Mouse (Mus musculus) hindbrain, embryonic 15.5 days (tissue): ENCODE data around the gene Ccdc102a. TPM values are rescaled to one million over a fixed set of nuclear protein-coding genes. Genes with fewer than 3 reads are reported as not detected.

ENCODE experiments used
- ATAC-seq: fragments of 200-750 bp; cut with Nextera tagmentation; 2 replicates; pipeline ENCODE4 v1.8.0; 2017; ENCODE audit warnings: low read depth, moderate number of reproducible peaks, moderate TSS enrichment; ENCODE audit not compliant: low FRiP score
- H3K27ac ChIP-seq: fragments of 300-500 bp; sonication (generic); replicated peaks from 2 replicates; pipeline ENCODE4 v1.5.1; 2015; ENCODE audit warnings: mild to moderate bottlenecking, inconsistent platforms
- H3K27me3 ChIP-seq: fragments of 300-500 bp; sonication (generic); 2 replicates; pipeline ENCODE4 v1.6.1; 2015; ENCODE audit warnings: control low read depth, inconsistent platforms
- H3K36me3 ChIP-seq: fragments of 300-500 bp; sonication (generic); 2 replicates; pipeline ENCODE4 v1.6.1; 2015; ENCODE audit warnings: control low read depth, inconsistent platforms
- H3K4me1 ChIP-seq: fragments of 300-500 bp; sonication (generic); replicated peaks from 2 replicates; pipeline ENCODE4 v1.6.1; 2015; ENCODE audit warnings: control low read depth, inconsistent platforms
- H3K4me2 ChIP-seq: fragments of 300-500 bp; sonication (generic); 2 replicates; pipeline ENCODE4 v1.6.1; 2015; ENCODE audit warnings: moderate library complexity, mild to moderate bottlenecking, inconsistent platforms
- H3K4me3 ChIP-seq: fragments of 300-500 bp; sonication (generic); 2 replicates; pipeline ENCODE4 v1.5.1; 2015; ENCODE audit warnings: mild to moderate bottlenecking, inconsistent platforms
- H3K9ac ChIP-seq: fragments of 300-500 bp; sonication (generic); 2 replicates; pipeline ENCODE4 v1.6.1; 2015; ENCODE audit warnings: inconsistent platforms
- H3K9me3 ChIP-seq: fragments of 300-500 bp; sonication (generic); 2 replicates; pipeline ENCODE4 v1.6.1; 2016; ENCODE audit warnings: control low read depth, inconsistent platforms
- WGBS: fragments of 180-500 bp; shearing (Covaris S2); methylation state at CpG from one replicate; pipeline ENCODE4 v1.1.7; 2015; 5-methylcytosine and 5-hydroxymethylcytosine counted together
- polyA plus RNA-seq: library from polyadenylated mRNA; unstranded; fragments of >200 nt; fragmentation: Nextera tagmentation; extraction: Ambion mirVana; gene quantifications from 2 replicates; pipeline ENCODE4 v1.2.1, GENCODE M21; 2015

Ccdc102a gene
- polyA plus RNA-seq, 1 experiment from 2014 or later: 7.6 TPM

GRCm38 (mm10) chr8:94871108-94871894 lies 46.6 kb downstream of the Ccdc102a start:
- peak overlapping the region; percentile 82 for H3K27ac ChIP-seq
- peaks cover 64% of the 10 kb centered on the region for H3K4me1 ChIP-seq
- H3K4me2 ChIP-seq: peak overlapping the region; percentile 73
- H3K27me3 ChIP-seq: peaks cover 13% of the 10 kb centered on the region; the same call in 1 of the 2 replicates
- H3K4me3 ChIP-seq: peak overlapping the region; percentile 68
- WGBS: 7% methylated on average over 7 of the region's 7 CpGs
- H3K9ac ChIP-seq: peak overlapping the region; percentile 73
- peak; percentile 82 for ATAC-seq
- H3K36me3 ChIP-seq: peaks cover 4% of the 10 kb centered on the region
- no peaks in the 10 kb centered on the region for H3K9me3 ChIP-seq

GRCm38 (mm10) chr8:94870474-94871107 lies 47.3 kb downstream of the Ccdc102a start:
- H3K27me3 ChIP-seq: peaks cover 13% of the 10 kb centered on the region; the same call in 1 of the 2 replicates
- H3K36me3 ChIP-seq: peaks cover 11% of the 10 kb centered on the region
- H3K4me3 ChIP-seq: peak overlapping the region; percentile 68
- peak overlapping the region; percentile 82 for H3K27ac ChIP-seq
- H3K9ac ChIP-seq: peak overlapping the region; percentile 73
- ATAC-seq: peak; percentile 63
- H3K4me2 ChIP-seq: peak overlapping the region; percentile 73
- 1% methylated on average over 22 of the region's 22 CpGs for WGBS
- H3K4me1 ChIP-seq: peaks cover 57% of the 10 kb centered on the region
- no peaks in the 10 kb centered on the region for H3K9me3 ChIP-seq

GRCm38 (mm10) chr8:94870003-94870402 lies 47.9 kb downstream of the Ccdc102a start:
- Histone ChIP-seq H3K4me3 (peak overlapping the region; percentile 68), H3K27me3 (peaks cover 12% of the 10 kb centered on the region; the same call in 1 of the 2 replicates), H3K9me3 (no peaks in the 10 kb centered on the region), H3K4me2 (peak overlapping the region; percentile 73), H3K27ac (peak overlapping the region; percentile 82), H3K36me3 (peaks cover 17% of the 10 kb centered on the region), H3K4me1 (peaks cover 51% of the 10 kb centered on the region), H3K9ac (peak overlapping the region; percentile 73)
- 12% methylated on average over 4 of the region's 4 CpGs for WGBS
- ATAC-seq: no peak

GRCm38 (mm10) chr8:94869146-94869545 lies 48.8 kb downstream of the Ccdc102a start:
- Histone ChIP-seq H3K9me3 (no peaks in the 10 kb centered on the region), H3K27me3 (peaks cover 3% of the 10 kb centered on the region; the same call in 1 of the 2 replicates), H3K4me1 (peaks cover 43% of the 10 kb centered on the region), H3K4me3 (peak overlapping the region; percentile 68), H3K9ac (peak overlapping the region; percentile 73), H3K36me3 (peaks cover 25% of the 10 kb centered on the region), H3K27ac (no peak overlapping the region), H3K4me2 (peak overlapping the region; percentile 73)
- 57% methylated on average over 7 of the region's 7 CpGs for WGBS
- no peak for ATAC-seq

DNA sequence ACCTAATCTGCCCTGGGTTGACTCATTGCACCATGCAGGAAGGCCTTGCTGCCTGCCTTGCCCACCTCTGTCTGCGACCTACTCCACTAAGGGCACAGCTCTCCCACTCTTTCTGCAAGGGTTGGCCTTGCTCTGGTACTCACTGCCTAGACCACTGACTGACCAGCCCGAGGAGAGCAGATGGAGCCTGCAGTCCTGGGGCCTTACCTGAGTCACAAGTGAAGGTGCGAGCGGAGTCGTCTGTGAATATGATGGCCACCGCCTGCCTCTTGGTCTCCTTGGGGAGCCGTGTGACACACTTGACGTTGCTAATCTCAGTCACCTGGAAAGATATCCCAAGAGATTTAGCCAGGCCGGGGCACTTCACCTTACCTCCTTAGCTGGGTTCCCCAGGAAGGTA lies 51.0 kb downstream of the Ccdc102a start:
- Histone ChIP-seq H3K27ac (no peak overlapping the region), H3K4me1 (peaks cover 34% of the 10 kb centered on the region), H3K9me3 (no peaks in the 10 kb centered on the region), H3K9ac (no peak overlapping the region), H3K27me3 (no peaks in the 10 kb centered on the region), H3K4me3 (no peak overlapping the region), H3K4me2 (no peak overlapping the region), H3K36me3 (peaks cover 42% of the 10 kb centered on the region)
- WGBS: 89% methylated on average over 9 of the region's 9 CpGs
- no peak for ATAC-seq

DNA sequence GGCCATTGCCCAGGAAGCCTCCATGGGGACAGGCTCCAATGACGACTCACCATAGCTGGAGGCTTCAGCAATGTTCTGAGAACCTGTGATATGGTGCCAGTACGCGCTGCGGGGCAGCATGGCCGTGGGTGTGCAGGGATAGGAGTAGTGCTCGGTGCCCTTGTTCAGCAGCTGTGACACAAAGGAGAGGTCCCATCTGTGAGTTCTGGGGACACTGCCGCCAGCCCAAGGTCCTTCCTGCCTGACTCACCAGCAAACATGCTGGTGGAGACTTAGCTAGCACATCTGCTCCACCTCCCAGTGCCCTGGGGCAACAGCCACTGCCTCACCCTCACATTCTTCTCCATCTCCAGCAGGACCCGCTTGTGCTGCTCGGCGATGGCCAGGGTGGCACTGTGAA lies 52.6 kb downstream of the Ccdc102a start:
- ATAC-seq: no peak
- Histone ChIP-seq H3K36me3 (peaks cover 47% of the 10 kb centered on the region), H3K27ac (no peak overlapping the region)

DNA sequence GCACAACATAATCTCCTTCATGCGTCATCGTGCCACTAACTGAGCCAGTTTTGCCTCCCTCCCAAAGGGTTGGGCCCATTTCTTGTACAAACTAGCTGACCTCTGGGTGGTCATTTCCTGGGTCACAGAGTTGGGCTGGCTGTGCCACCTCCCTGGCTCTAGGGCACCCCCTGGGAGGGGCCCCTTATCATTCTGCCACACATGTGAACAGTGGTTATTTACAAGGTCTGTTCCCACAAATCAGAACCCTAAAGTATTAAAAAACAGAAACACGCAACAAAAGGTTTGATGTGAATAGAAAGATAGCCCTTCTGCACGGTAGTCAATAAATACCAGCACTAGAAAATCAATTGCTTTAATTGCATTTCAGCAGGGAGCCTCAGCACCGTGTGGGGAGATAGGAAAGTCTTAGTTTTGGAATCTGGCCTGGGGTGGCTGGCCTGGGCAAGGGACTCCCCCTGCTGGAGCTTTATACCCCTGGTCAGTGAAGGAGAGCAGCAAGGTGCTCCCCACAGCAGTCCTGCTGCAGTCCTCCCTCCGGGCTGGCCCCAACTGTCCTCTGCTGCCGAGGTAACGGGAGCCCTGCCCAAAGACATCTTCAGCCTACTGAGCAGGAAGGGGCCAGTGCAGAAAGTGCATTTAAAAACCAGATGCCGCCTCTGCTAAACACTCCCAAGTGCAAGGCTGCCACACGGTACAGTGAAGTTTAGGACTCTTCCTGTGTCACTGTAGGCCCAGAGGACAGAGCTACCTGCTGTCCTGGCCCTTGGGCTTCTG lies 53.8 kb downstream of the Ccdc102a start:
- Histone ChIP-seq H3K36me3 (peaks cover 51% of the 10 kb centered on the region), H3K4me1 (peaks cover 21% of the 10 kb centered on the region), H3K4me2 (no peak overlapping the region), H3K9ac (no peak overlapping the region), H3K9me3 (no peaks in the 10 kb centered on the region), H3K27ac (no peak overlapping the region), H3K4me3 (no peak overlapping the region), H3K27me3 (no peaks in the 10 kb centered on the region)
- ATAC-seq: no peak
- WGBS: 70% methylated on average over 10 of the region's 10 CpGs

More for the DNA sequence above, 52.6 kb downstream of the Ccdc102a start:
- WGBS: 69% methylated on average over 10 of the region's 10 CpGs
- Histone ChIP-seq H3K4me2 (no peak overlapping the region), H3K9me3 (no peaks in the 10 kb centered on the region), H3K27me3 (no peaks in the 10 kb centered on the region), H3K9ac (no peak overlapping the region), H3K4me3 (no peak overlapping the region), H3K4me1 (peaks cover 25% of the 10 kb centered on the region)

DNA sequence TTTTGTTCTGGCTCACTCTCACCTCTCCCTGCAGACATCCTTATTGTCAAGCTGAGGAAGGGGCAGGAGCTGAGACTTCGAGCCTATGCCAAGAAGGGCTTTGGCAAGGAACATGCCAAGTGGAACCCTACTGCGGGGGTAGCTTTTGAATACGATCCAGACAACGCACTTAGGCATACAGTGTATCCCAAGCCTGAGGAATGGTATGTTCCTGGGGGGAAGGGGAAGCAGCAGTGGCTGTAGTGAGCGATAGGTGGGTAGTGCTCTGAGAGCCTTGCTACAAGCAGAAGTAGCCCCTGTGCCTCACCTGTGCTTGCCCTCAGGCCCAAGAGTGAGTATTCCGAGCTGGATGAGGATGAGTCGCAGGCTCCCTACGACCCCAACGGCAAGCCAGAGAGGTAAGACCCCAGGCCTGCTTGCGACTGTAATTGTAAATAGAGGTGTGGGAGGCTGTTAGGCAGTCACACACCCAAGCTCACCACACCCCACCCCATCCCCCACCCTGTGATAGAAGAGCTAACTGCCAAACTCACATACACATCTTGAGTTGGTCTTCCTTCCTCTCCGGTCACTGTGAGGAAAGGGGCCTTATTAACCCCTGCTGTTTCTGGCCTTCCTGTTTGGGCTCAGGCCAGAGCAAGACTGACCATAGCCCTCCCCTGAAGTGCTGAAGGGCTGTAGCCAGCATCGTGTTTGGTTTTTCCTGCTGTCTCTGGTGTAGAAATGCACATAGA lies 55.2 kb downstream of the Ccdc102a start:
- Histone ChIP-seq H3K4me1 (peaks cover 19% of the 10 kb centered on the region), H3K4me3 (no peak overlapping the region), H3K27ac (no peak overlapping the region), H3K27me3 (no peaks in the 10 kb centered on the region), H3K4me2 (no peak overlapping the region), H3K9ac (no peak overlapping the region), H3K9me3 (no peaks in the 10 kb centered on the region), H3K36me3 (peaks cover 51% of the 10 kb centered on the region)
- no peak for ATAC-seq
- 90% methylated on average over 12 of the region's 12 CpGs for WGBS

GRCm38 (mm10) chr8:94861352-94861910 lies 56.5 kb downstream of the Ccdc102a start:
- no peak for ATAC-seq
- no peak overlapping the region for H3K27ac ChIP-seq
- peaks cover 48% of the 10 kb centered on the region for H3K36me3 ChIP-seq
- no peaks in the 10 kb centered on the region for H3K27me3 ChIP-seq
- H3K4me2 ChIP-seq: no peak overlapping the region
- no peaks in the 10 kb centered on the region for H3K9me3 ChIP-seq
- WGBS: 75% methylated on average over 8 of the region's 8 CpGs
- no peak overlapping the region for H3K4me3 ChIP-seq
- peaks cover 19% of the 10 kb centered on the region for H3K4me1 ChIP-seq
- no peak overlapping the region for H3K9ac ChIP-seq

DNA sequence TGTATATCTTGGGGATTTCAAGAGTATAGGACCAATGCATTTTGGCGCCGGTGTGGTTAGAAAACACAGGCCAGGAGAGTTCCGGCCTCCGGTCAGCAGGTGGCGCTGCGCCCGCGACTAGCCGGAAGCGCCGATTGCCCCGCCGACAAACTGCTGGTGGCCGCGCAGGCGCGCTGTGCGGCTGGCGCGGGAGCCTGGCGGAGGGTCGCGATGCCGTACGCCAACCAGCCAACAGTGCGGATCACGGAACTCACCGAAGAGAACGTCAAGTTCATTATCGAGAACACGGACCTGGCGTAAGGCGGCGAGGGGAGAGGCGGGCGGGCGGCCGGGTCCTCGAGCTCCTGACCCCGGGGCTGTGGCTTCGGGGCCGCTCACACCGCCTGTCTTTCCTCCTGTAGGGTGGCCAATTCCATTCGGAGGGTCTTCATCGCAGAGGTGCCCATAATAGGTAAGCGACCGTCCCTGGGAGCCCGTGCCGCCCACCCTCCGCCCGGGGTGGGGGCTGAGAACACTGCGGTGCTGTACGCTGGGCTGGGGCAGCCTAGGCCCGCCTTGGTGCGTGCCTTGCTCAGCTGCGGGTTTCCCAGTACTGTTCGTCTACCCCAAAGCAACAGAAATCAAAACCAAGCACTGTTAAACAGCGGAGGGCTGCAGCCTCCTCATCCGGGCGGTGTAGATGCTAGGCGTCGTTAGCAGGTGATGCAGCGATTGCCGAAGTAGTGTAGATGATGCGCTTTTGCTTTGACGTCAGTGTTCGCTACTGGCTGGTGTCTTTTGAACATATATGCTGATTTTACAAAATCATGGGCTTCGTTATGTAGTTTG lies 60.3 kb downstream of the Ccdc102a start, which contains the start of gene Polr2c:
Polr2c (plus strand) TSS at position 105 of the 828 bp plus-strand sequence.
- Histone ChIP-seq H3K36me3 (peaks cover 28% of the 10 kb centered on the region), H3K4me1 (peaks cover 19% of the 10 kb centered on the region), H3K9ac (peak within 1 kb of the TSS; percentile 97), H3K4me3 (peak within 1 kb of the TSS; percentile 93), H3K27ac (peak within 1 kb of the TSS; percentile 81), H3K27me3 (no peaks in the 10 kb centered on the region), H3K9me3 (no peaks in the 10 kb centered on the region), H3K4me2 (peak within 1 kb of the TSS; percentile 64)
- under 1% methylated on average over 68 of the region's 68 CpGs for WGBS
- ATAC-seq: peak; percentile 84
